Mouse (Mus musculus) hindbrain, embryonic 16.5 days (tissue): ENCODE results near the gene Srf. TPM values are rescaled to one million over a fixed set of nuclear protein-coding genes. Genes with fewer than 3 reads are reported as not detected.

Source experiments
- microRNA-seq: library from miRNA; unstranded; fragments of <30 nt; microRNA quantifications from one replicate; pipeline ENCODE4, GENCODE M21; 2017
- polyA plus RNA-seq: library from polyadenylated mRNA; unstranded; fragments of >200 nt; fragmentation: Nextera tagmentation; extraction: Ambion mirVana; gene quantifications from 2 replicates; pipeline ENCODE4 v1.2.1, GENCODE M21; 2015

Srf gene
- polyA plus RNA-seq, 1 experiment from 2014 or later: 3.5 TPM

Small RNAs within 50 kb of the gene (microRNA-seq; reads per million reads assigned to microRNA genes)
- gene Mir6976: 0.83 reads per million

Other genes starting within 250 kb of the Srf start
- 9.2 and 9.3 TPM in 2 replicates for gene Abcc10, start 227.8 kb downstream of the Srf start, polyA plus RNA-seq
- gene Zfp318, start 172.4 kb downstream of the Srf start, polyA plus RNA-seq: 10.2 and 11.8 TPM in 2 replicates
- 3.3 and 3.6 TPM in 2 replicates for gene Crip3, start 127.2 kb downstream of the Srf start, polyA plus RNA-seq
- not detected in 2 replicates for gene Slc22a7, start 117.7 kb downstream of the Srf start, polyA plus RNA-seq
- gene Ttbk1, start 68.5 kb downstream of the Srf start, polyA plus RNA-seq: 5.1 and 5.5 TPM in 2 replicates
- 18.7 and 19.0 TPM in 2 replicates for gene Dnph1, start 59.5 kb downstream of the Srf start, polyA plus RNA-seq
- 19.7 and 25.1 TPM in 2 replicates for gene Cul9, start 9.8 kb downstream of the Srf start, polyA plus RNA-seq
- 25.9 and 36.1 TPM in 2 replicates for gene Ptk7, start 73.3 kb upstream of the Srf start, polyA plus RNA-seq
- gene Klc4, start 89.8 kb upstream of the Srf start, polyA plus RNA-seq: 32.3 and 34.1 TPM in 2 replicates
- gene Mrpl2, start 90.1 kb upstream of the Srf start, polyA plus RNA-seq: 64.5 and 73.7 TPM in 2 replicates
- 39.9 and 45.4 TPM in 2 replicates for gene Cul7, start 94.2 kb upstream of the Srf start, polyA plus RNA-seq
- gene Rrp36, start 118.2 kb upstream of the Srf start, polyA plus RNA-seq: 51.4 and 54.8 TPM in 2 replicates
- gene Mea1, start 122.6 kb upstream of the Srf start, polyA plus RNA-seq: 317 and 353 TPM in 2 replicates
- 176 and 179 TPM in 2 replicates for gene Klhdc3, start 124.7 kb upstream of the Srf start, polyA plus RNA-seq
- gene Ppp2r5d, start 148.9 kb upstream of the Srf start, polyA plus RNA-seq: 102 and 112 TPM in 2 replicates
- 23.0 and 25.7 TPM in 2 replicates for gene Pex6, start 155.3 kb upstream of the Srf start, polyA plus RNA-seq
- gene Gnmt, start 173.0 kb upstream of the Srf start, polyA plus RNA-seq: 1.1 and 1.7 TPM in 2 replicates
- 71.4 and 78.0 TPM in 2 replicates for gene Cnpy3, start 196.0 kb upstream of the Srf start, polyA plus RNA-seq
- gene Ptcra, start 207.5 kb upstream of the Srf start, polyA plus RNA-seq: 0.16 TPM in 1 of 2 replicates, not detected in the other
- 49.8 and 57.2 TPM in 2 replicates for gene 2310039H08Rik, start 216.5 kb upstream of the Srf start, polyA plus RNA-seq
- gene Rpl7l1, start 226.5 kb upstream of the Srf start, polyA plus RNA-seq: 75.5 and 80.4 TPM in 2 replicates